Mouse (Mus musculus): ENCODE measurements around the gene Zfp747.

The Zfp747 gene

GRCm38 (mm10) chr7:127333240-127333639 lies 42.6 kb downstream of the Zfp747 start:
- no peak for DNase-seq (ENCODE audit: low read depth, low spot score)

DNA sequence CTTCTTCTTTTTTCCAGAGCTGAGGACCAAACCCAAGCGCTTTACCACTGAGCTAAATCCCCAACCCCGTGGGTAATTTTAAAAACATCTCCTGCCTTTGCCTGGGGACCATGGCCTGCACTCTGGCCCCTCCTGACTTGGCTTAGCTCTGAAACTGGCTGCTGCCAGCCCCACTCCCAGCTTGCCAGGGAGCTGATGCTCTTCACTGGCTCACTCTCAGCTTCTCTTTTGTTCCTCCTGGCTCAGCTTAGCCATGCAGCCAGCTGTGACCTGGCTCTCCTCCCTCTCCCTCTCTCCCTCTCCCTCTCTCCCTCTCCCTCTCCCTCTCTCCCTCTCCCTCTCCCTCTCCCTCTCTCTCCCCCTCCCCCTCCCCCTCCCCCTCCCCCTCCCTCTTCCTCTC lies 49.2 kb downstream of the Zfp747 start:
- peak; percentile 68 for DNase-seq (ENCODE audit: low read depth, low spot score)

- DNase-seq (ENCODE audit: low read depth, low spot score) = no peak
These were observed 50.3 kb downstream of the Zfp747 start for GRCm38 (mm10) chr7:127325550-127325949.

DNA sequence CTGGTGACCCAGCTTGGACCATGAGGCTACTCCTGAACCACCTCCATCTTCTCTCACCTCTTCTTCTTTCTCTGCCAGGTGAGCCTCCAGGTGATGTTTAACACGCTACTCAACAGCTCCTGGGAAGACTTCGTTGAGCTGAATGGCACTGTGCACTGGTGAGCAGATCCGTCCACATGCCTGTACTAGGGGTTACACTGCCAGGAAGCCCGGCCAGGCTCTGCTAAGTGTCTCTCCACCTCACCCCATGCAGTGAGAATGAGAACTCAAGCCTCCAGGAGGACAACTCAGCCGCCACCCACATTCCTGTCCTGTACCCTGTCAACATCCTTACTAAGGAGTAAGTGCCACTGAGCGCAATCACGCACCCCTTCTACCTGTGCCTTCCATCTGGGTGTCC lies 50.9 kb downstream of the Zfp747 start:
- DNase-seq (ENCODE audit: low read depth, low spot score) = no peak
